Mouse (Mus musculus) CH12.LX (cell line): ENCODE results near the gene Cntnap3.
A peak's percentile ranks its signal among the peaks of the same experiment; 100 is the strongest.
"Not testable (repeated sequence)": the region's sequence is repeated elsewhere in the genome, so short reads cannot be mapped to it uniquely, and the experiment has no call there.

Experiments used
- CTCF ChIP-seq, 2 experiments: IDR thresholded peaks in 1 of 2; conservative IDR thresholded peaks in 1 of 2; 2 replicates each; pipeline ENCODE4 v1.5.1; 2011 to 2012; ENCODE audit warnings: low read depth in 2 of 2, low read length in 2 of 2, improper control_type of control experiment in 1 of 2, inconsistent platforms in 1 of 2, mild to moderate bottlenecking in 1 of 2, moderate library complexity in 1 of 2
- ETS1 ChIP-seq: conservative IDR thresholded peaks from 2 replicates; pipeline ENCODE4 v1.6.1; 2012; ENCODE audit warnings: low read depth, mild to moderate bottlenecking, inconsistent platforms, low read length, improper control_type of control experiment, moderate library complexity
- RAD21 ChIP-seq: IDR thresholded peaks from 2 replicates; pipeline ENCODE4 v1.6.1; 2011; ENCODE audit warnings: low read depth, mild to moderate bottlenecking, low read length, improper control_type of control experiment, moderate library complexity

DNA sequence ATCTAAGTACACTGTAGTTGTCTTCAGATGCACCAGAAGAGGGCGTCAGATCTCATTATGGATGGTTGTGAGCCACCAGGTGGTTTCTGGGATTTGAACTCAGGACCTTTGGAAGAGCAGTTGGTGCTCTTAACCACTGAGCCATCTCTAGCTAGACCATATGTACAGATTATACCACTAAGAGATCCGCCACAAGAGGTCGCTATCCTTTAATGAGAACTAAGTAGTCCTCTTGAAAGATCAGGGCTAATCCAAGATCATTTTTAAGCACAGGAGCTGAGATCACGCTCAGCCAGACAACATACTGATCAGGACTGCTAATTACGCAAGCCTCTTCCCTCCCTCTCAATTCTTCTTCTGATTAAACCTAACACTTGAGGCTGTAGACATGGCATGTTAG, 78.9 kb downstream of the Cntnap3 start:
- not testable (repeated sequence) for TF ChIP-seq RAD21, ETS1
- peak in 1 of 2 experiments; percentile 15; a peak in 1 of 4 replicates for TF ChIP-seq CTCF (conservative IDR thresholded peaks at IDR 0.05 in 1 of 2, IDR thresholded peaks at IDR 0.05 in 1 of 2; ENCODE audit: low read depth in 2 of 2, low read length in 2 of 2)
